Mouse (Mus musculus): ENCODE data around the gene Usp33.

Usp33 gene

GRCm38 (mm10) chr3:152345732-152346632 lies at the start of gene Usp33:
TSS of gene Usp33 (plus strand) at chr3:152346478.
- in situ Hi-C loops (cut with MboI; ENCODE audit: unreplicated experiment in 2 of 2): no loop called here

- in situ Hi-C loops (cut with MboI; ENCODE audit: unreplicated experiment in 2 of 2): no loop called here
Observed at GRCm38 (mm10) chr3:152300376-152301337, 45.6 kb upstream of the Usp33 start.

- in situ Hi-C loops (cut with MboI; ENCODE audit: unreplicated experiment in 2 of 2): no loop called here
Observed at GRCm38 (mm10) chr3:152302991-152303390, 43.3 kb upstream of the Usp33 start.

GRCm38 (mm10) chr3:152304093-152304815 lies 42.0 kb upstream of the Usp33 start:
- in situ Hi-C loops (cut with MboI; ENCODE audit: unreplicated experiment in 2 of 2): no loop called here

- in situ Hi-C loops (cut with MboI; ENCODE audit: unreplicated experiment in 2 of 2): no loop called here
Observed at GRCm38 (mm10) chr3:152305080-152305479, 41.2 kb upstream of the Usp33 start.

- in situ Hi-C loops (cut with MboI; ENCODE audit: unreplicated experiment in 2 of 2): no loop called here
Observed at GRCm38 (mm10) chr3:152305971-152306370, 40.3 kb upstream of the Usp33 start.

GRCm38 (mm10) chr3:152308485-152309249 lies 37.6 kb upstream of the Usp33 start:
- in situ Hi-C loops (cut with MboI; ENCODE audit: unreplicated experiment in 2 of 2): no loop called here

- in situ Hi-C loops (cut with MboI; ENCODE audit: unreplicated experiment in 2 of 2): no loop called here
Observed at GRCm38 (mm10) chr3:152309250-152309645, 37.0 kb upstream of the Usp33 start.

- in situ Hi-C loops (cut with MboI; ENCODE audit: unreplicated experiment in 2 of 2): loop anchor here (10.0 kb wide), 3 partner anchors 50 to 400 kb away; partner anchors contain the start of genes Nexn (in 1 of the 2) and Pigk (in 1 of the 2)
Observed at GRCm38 (mm10) chr3:152314666-152315065, 31.6 kb upstream of the Usp33 start.

- in situ Hi-C loops (cut with MboI; ENCODE audit: unreplicated experiment in 2 of 2): loop anchor here (10.0 kb wide), 3 partner anchors 51 to 399 kb away; partner anchors contain the start of genes Nexn (in 1 of the 2) and Pigk (in 1 of the 2)
Observed at GRCm38 (mm10) chr3:152315613-152316012, 30.7 kb upstream of the Usp33 start.

- in situ Hi-C loops (cut with MboI; ENCODE audit: unreplicated experiment in 2 of 2): loop anchor here (10.0 kb wide), 3 partner anchors 52 to 398 kb away; partner anchors contain the start of genes Nexn (in 1 of the 2) and Pigk (in 1 of the 2)
Observed at GRCm38 (mm10) chr3:152316447-152317173, 29.7 kb upstream of the Usp33 start.

GRCm38 (mm10) chr3:152320972-152321645 lies 25.2 kb upstream of the Usp33 start:
- in situ Hi-C loops (cut with MboI; ENCODE audit: unreplicated experiment in 2 of 2): no loop called here

GRCm38 (mm10) chr3:152321765-152322547 lies 24.3 kb upstream of the Usp33 start:
- in situ Hi-C loops (cut with MboI; ENCODE audit: unreplicated experiment in 2 of 2): no loop called here

GRCm38 (mm10) chr3:152332104-152332503 lies 14.2 kb upstream of the Usp33 start:
- in situ Hi-C loops (cut with MboI; ENCODE audit: unreplicated experiment in 2 of 2): no loop called here

GRCm38 (mm10) chr3:152332545-152333300 lies 13.6 kb upstream of the Usp33 start:
- in situ Hi-C loops (cut with MboI; ENCODE audit: unreplicated experiment in 2 of 2): no loop called here

GRCm38 (mm10) chr3:152333641-152334040 lies 12.6 kb upstream of the Usp33 start:
- in situ Hi-C loops (cut with MboI; ENCODE audit: unreplicated experiment in 2 of 2): no loop called here

- in situ Hi-C loops (cut with MboI; ENCODE audit: unreplicated experiment in 2 of 2): no loop called here
Observed at GRCm38 (mm10) chr3:152336085-152336484, 10.2 kb upstream of the Usp33 start.

All from v-Abl transformed pro-B cells (cell line).